Mouse (Mus musculus): ENCODE measurements around the gene Ints1.

DNA sequence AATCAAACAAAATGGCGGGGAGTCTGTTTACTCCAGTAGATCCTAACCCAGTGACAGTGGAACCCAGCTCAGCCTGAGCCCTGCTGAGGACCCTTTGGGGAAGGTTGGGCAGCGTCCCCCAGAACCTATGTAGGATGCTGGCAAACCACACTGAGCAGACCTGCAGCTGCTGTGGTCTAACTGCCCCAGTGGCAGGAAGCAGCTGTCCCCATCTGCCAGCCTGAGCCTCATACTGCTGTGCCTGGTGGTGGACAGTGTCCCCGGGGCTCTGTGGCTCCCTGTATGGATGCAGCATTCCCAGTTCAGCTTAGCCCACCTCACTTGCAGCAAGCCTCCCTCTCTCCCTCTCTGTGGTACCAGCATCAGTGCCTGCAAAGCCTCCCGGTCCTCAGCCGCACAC lies 1.5 kb upstream of the Ints1 start:
- TF ChIP-seq EP300 (IDR thresholded peaks at IDR 0.05; ENCODE audit: low read depth in 1 of 2, low read length in 2 of 2): no peak
- TF ChIP-seq CTCF (IDR thresholded peaks at IDR 0.05 in 2 of 3, conservative IDR thresholded peaks at IDR 0.05 in 1 of 3; ENCODE audit: control insufficient read depth in 1 of 3, insufficient read depth in 1 of 3, low read depth in 2 of 3, low read length in 3 of 3, poor library complexity in 1 of 3, severe bottlenecking in 1 of 3): no peak
- no peak for TF ChIP-seq GATA1 (IDR thresholded peaks at IDR 0.05; ENCODE audit: low read depth, low read length)
- TF ChIP-seq ZKSCAN1 (IDR thresholded peaks at IDR 0.05; ENCODE audit: low read depth, low read length): no peak
- no peak for TF ChIP-seq POLR2A (IDR thresholded peaks at IDR 0.05; ENCODE audit: control insufficient read depth in 1 of 2, insufficient read depth in 1 of 2, low read depth in 1 of 2, low read length in 2 of 2, poor library complexity in 1 of 2)
- TF ChIP-seq USF1 (IDR thresholded peaks at IDR 0.05; ENCODE audit: low read depth, low read length): no peak
- TF ChIP-seq MAX (IDR thresholded peaks at IDR 0.05; ENCODE audit: low read length): no peak
- no peak for TF ChIP-seq ZMIZ1 (IDR thresholded peaks at IDR 0.05; ENCODE audit: low read depth, low read length)
- TF ChIP-seq CHD1 (IDR thresholded peaks at IDR 0.05; ENCODE audit: low read depth, low read length): no peak
- TF ChIP-seq TAL1 (IDR thresholded peaks at IDR 0.05; ENCODE audit: low read length): no peak
- no peak for TF ChIP-seq CHD2 (IDR thresholded peaks at IDR 0.05; ENCODE audit: low read length)

All from MEL (cell line).